Mouse (Mus musculus): Measurements from ENCODE around the gene Olfr1037. TPM values are rescaled to one million over a fixed set of nuclear protein-coding genes. Genes with fewer than 3 reads are reported as not detected.
"Not testable (repeated sequence)": the region's sequence is repeated elsewhere in the genome, so short reads cannot be mapped to it uniquely, and the experiment has no call there.

Olfr1037 gene
- polyA plus RNA-seq (2014; fragmentation: Nextera tagmentation; extraction: Ambion mirVana): not detected in 2 replicates

GRCm38 (mm10) chr2:86087285-86087684 is at the start of gene Olfr1037:
Gene Olfr1037 (minus strand): TSS chr2:86087385.
- Histone ChIP-seq H3K4me3 (replicated peaks; ENCODE audit: low read length) (no peak within 1 kb of the TSS), H3K9me3 (ENCODE audit: control insufficient read depth, low read length) (no peaks in the 10 kb centered on the region), H3K9ac (no peak within 1 kb of the TSS), H3K4me1 (replicated peaks; ENCODE audit: control insufficient read depth, insufficient read depth, low read length) (no peaks in the 10 kb centered on the region), H3K36me3 (replicated peaks; ENCODE audit: control insufficient read depth, insufficient read depth) (no peaks in the 10 kb centered on the region), H3K27me3 (ENCODE audit: control insufficient read depth, insufficient read depth, low read length) (no peaks in the 10 kb centered on the region), H3K4me2 (replicated peaks) (no peak within 1 kb of the TSS), H3K27ac (no peak within 1 kb of the TSS)
- DNase-seq (ENCODE audit: low spot score): no peak
- WGBS: 99% methylated on average over 2 of the region's 2 CpGs
- ATAC-seq (ENCODE audit: low FRiP score): no peak

- 95% methylated on average over 1 of the region's 1 CpGs for WGBS
- Histone ChIP-seq H3K4me1 (replicated peaks; ENCODE audit: control insufficient read depth, insufficient read depth, low read length) (no peaks in the 10 kb centered on the region), H3K27me3 (ENCODE audit: control insufficient read depth, insufficient read depth, low read length) (no peaks in the 10 kb centered on the region), H3K4me2 (replicated peaks) (no peak within 1 kb of the TSS), H3K4me3 (replicated peaks; ENCODE audit: low read length) (no peak within 1 kb of the TSS), H3K27ac (no peak within 1 kb of the TSS), H3K9ac (no peak within 1 kb of the TSS), H3K9me3 (ENCODE audit: control insufficient read depth, low read length) (no peaks in the 10 kb centered on the region), H3K36me3 (replicated peaks; ENCODE audit: control insufficient read depth, insufficient read depth) (no peaks in the 10 kb centered on the region)
- DNase-seq (ENCODE audit: low spot score) (no peak), ATAC-seq (ENCODE audit: low FRiP score) (no peak)
Measured at GRCm38 (mm10) chr2:86135828-86136227, 48.6 kb upstream of the Olfr1037 start, which contains the start of gene Olfr1039. Gene Olfr1039 (minus strand): TSS chr2:86135928.

- H3K4me3 ChIP-seq (replicated peaks; ENCODE audit: low read length); H3K9ac ChIP-seq; H3K9me3 ChIP-seq (ENCODE audit: control insufficient read depth, low read length); ATAC-seq (ENCODE audit: low FRiP score); H3K36me3 ChIP-seq (replicated peaks; ENCODE audit: control insufficient read depth, insufficient read depth); H3K27me3 ChIP-seq (ENCODE audit: control insufficient read depth, insufficient read depth, low read length); H3K27ac ChIP-seq; DNase-seq (ENCODE audit: low spot score); H3K4me1 ChIP-seq (replicated peaks; ENCODE audit: control insufficient read depth, insufficient read depth, low read length); H3K4me2 ChIP-seq (replicated peaks): not testable (repeated sequence)
- WGBS: 82% methylated on average over 1 of the region's 1 CpGs
Measured at GRCm38 (mm10) chr2:86080478-86080877, 6.7 kb downstream of the Olfr1037 start.

GRCm38 (mm10) chr2:86073692-86074091 is 13.5 kb downstream of the Olfr1037 start, which contains the start of gene Olfr1036:
Gene Olfr1036 (plus strand): TSS chr2:86073992.
- not testable (repeated sequence) for H3K4me3 ChIP-seq (replicated peaks; ENCODE audit: low read length); H3K4me1 ChIP-seq (replicated peaks; ENCODE audit: control insufficient read depth, insufficient read depth, low read length); H3K27me3 ChIP-seq (ENCODE audit: control insufficient read depth, insufficient read depth, low read length); H3K9me3 ChIP-seq (ENCODE audit: control insufficient read depth, low read length); H3K4me2 ChIP-seq (replicated peaks); H3K36me3 ChIP-seq (replicated peaks; ENCODE audit: control insufficient read depth, insufficient read depth); DNase-seq (ENCODE audit: low spot score); ATAC-seq (ENCODE audit: low FRiP score); H3K27ac ChIP-seq; H3K9ac ChIP-seq

- ATAC-seq (ENCODE audit: low FRiP score) (no peak), DNase-seq (ENCODE audit: low spot score) (no peak)
- no peak overlapping the region for H3K4me2 ChIP-seq (replicated peaks)
- no peaks in the 10 kb centered on the region for H3K27me3 ChIP-seq (ENCODE audit: control insufficient read depth, insufficient read depth, low read length)
- no peaks in the 10 kb centered on the region for H3K9me3 ChIP-seq (ENCODE audit: control insufficient read depth, low read length)
- H3K4me1 ChIP-seq (replicated peaks; ENCODE audit: control insufficient read depth, insufficient read depth, low read length): no peaks in the 10 kb centered on the region
- no peaks in the 10 kb centered on the region for H3K36me3 ChIP-seq (replicated peaks; ENCODE audit: control insufficient read depth, insufficient read depth)
- 97% methylated on average over 8 of the region's 8 CpGs for WGBS
- H3K4me3 ChIP-seq (replicated peaks; ENCODE audit: low read length): no peak overlapping the region
- H3K9ac ChIP-seq: no peak overlapping the region
- H3K27ac ChIP-seq: no peak overlapping the region
Measured at GRCm38 (mm10) chr2:86070189-86070588, 17.0 kb downstream of the Olfr1037 start.

GRCm38 (mm10) chr2:86063766-86064165 is 23.4 kb downstream of the Olfr1037 start:
- not testable (repeated sequence) for H3K4me2 ChIP-seq (replicated peaks); H3K9me3 ChIP-seq (ENCODE audit: control insufficient read depth, low read length); H3K9ac ChIP-seq; H3K27me3 ChIP-seq (ENCODE audit: control insufficient read depth, insufficient read depth, low read length); H3K4me1 ChIP-seq (replicated peaks; ENCODE audit: control insufficient read depth, insufficient read depth, low read length); DNase-seq (ENCODE audit: low spot score); ATAC-seq (ENCODE audit: low FRiP score); H3K27ac ChIP-seq; H3K4me3 ChIP-seq (replicated peaks; ENCODE audit: low read length); H3K36me3 ChIP-seq (replicated peaks; ENCODE audit: control insufficient read depth, insufficient read depth)
- WGBS: 93% methylated on average over 2 of the region's 2 CpGs

- DNase-seq (ENCODE audit: low spot score); H3K36me3 ChIP-seq (replicated peaks; ENCODE audit: control insufficient read depth, insufficient read depth); H3K27ac ChIP-seq; H3K4me3 ChIP-seq (replicated peaks; ENCODE audit: low read length); H3K4me1 ChIP-seq (replicated peaks; ENCODE audit: control insufficient read depth, insufficient read depth, low read length); H3K9me3 ChIP-seq (ENCODE audit: control insufficient read depth, low read length); H3K27me3 ChIP-seq (ENCODE audit: control insufficient read depth, insufficient read depth, low read length); H3K9ac ChIP-seq; H3K4me2 ChIP-seq (replicated peaks); ATAC-seq (ENCODE audit: low FRiP score): not testable (repeated sequence)
Measured at GRCm38 (mm10) chr2:86050777-86051176, 36.4 kb downstream of the Olfr1037 start.

- Histone ChIP-seq H3K9ac (no peak within 1 kb of the TSS), H3K4me3 (replicated peaks; ENCODE audit: low read length) (no peak within 1 kb of the TSS), H3K4me2 (replicated peaks) (no peak within 1 kb of the TSS), H3K4me1 (replicated peaks; ENCODE audit: control insufficient read depth, insufficient read depth, low read length) (no peaks in the 10 kb centered on the region), H3K36me3 (replicated peaks; ENCODE audit: control insufficient read depth, insufficient read depth) (no peaks in the 10 kb centered on the region), H3K27me3 (ENCODE audit: control insufficient read depth, insufficient read depth, low read length) (no peaks in the 10 kb centered on the region), H3K27ac (no peak within 1 kb of the TSS), H3K9me3 (ENCODE audit: control insufficient read depth, low read length) (no peaks in the 10 kb centered on the region)
- no peak for DNase-seq (ENCODE audit: low spot score)
- ATAC-seq (ENCODE audit: low FRiP score): no peak
Measured at GRCm38 (mm10) chr2:86045561-86045960, 41.6 kb downstream of the Olfr1037 start, which contains the start of gene Olfr1034. Gene Olfr1034 (plus strand): TSS chr2:86045861.

All from hindbrain, embryonic 14.5 days (tissue).